Mouse (Mus musculus): ENCODE data around the gene Rpa1. TPM values are rescaled to one million over a fixed set of nuclear protein-coding genes. Genes with fewer than 3 reads are reported as not detected.

Gene Rpa1
- polyA plus RNA-seq, 1 experiment from 2014 or later, result 85.0 TPM

GRCm38 (mm10) chr11:75280066-75280410, 68.1 kb downstream of the Rpa1 start:
- H3K4me1 ChIP-seq (ENCODE audit: control insufficient read depth, insufficient read depth, low read length), result peaks cover 34% of the 10 kb centered on the region
- no peaks in the 10 kb centered on the region for H3K9me3 ChIP-seq (ENCODE audit: control insufficient read depth, low read length)
- 66% methylated on average over 5 of the region's 5 CpGs for WGBS
- DNase-seq (ENCODE audit: low spot score) (no peak), ATAC-seq (ENCODE audit: low read depth) (no peak)
- no peak overlapping the region for H3K4me2 ChIP-seq (ENCODE audit: low read depth, low read length)
- peaks cover 33% of the 10 kb centered on the region for H3K27me3 ChIP-seq (replicated peaks; ENCODE audit: control insufficient read depth, insufficient read depth, low read length)
- no peak overlapping the region for H3K9ac ChIP-seq (ENCODE audit: low read depth, low read length)
- H3K36me3 ChIP-seq (ENCODE audit: control insufficient read depth, insufficient read depth, low read length), result no peaks in the 10 kb centered on the region
- no peak overlapping the region for H3K4me3 ChIP-seq (ENCODE audit: low read depth, low read length)
- no peak overlapping the region for H3K27ac ChIP-seq (replicated peaks; ENCODE audit: low read depth, low read length)

DNA sequence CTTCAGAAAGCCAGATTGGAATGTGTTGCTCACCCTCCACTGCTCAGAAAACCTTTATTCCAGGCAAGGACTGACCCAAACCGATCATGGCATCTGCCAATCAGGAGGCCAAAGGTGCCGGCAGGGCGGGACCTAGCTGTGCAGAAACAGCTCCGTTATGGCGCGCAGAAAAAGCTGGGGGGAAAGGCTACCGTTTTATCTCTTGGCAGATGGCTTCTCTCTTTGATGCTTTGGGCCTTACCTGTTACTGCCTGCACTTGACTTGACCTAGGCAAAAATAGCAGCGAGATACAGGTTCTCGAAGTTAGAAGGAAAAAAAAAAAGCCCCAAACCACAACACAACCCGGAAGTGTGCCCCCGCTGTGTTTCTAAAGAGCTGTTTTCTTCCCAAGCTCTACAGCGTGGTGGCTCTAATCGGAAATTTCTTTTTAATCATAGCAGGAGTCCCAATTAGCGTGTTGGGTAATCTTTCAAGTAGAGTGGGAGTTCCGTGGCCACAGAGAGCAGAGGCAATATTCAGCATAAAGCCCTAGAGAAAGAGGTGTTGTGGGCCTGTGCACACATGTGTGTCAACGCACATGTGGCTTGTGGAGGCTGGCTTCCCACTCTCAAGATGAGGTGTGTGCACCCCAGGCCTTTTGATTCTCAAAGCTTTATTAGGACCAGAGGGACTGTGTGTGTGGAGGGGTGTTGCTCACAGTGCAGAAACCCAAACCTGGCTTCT, 68.6 kb downstream of the Rpa1 start:
- Histone ChIP-seq H3K9ac (ENCODE audit: low read depth, low read length) (no peak overlapping the region), H3K4me3 (ENCODE audit: low read depth, low read length) (peak overlapping the region; percentile 14), H3K4me2 (ENCODE audit: low read depth, low read length) (peak overlapping the region; percentile 48), H3K27ac (replicated peaks; ENCODE audit: low read depth, low read length) (no peak overlapping the region), H3K9me3 (ENCODE audit: control insufficient read depth, low read length) (no peaks in the 10 kb centered on the region), H3K36me3 (ENCODE audit: control insufficient read depth, insufficient read depth, low read length) (no peaks in the 10 kb centered on the region), H3K4me1 (ENCODE audit: control insufficient read depth, insufficient read depth, low read length) (peaks cover 38% of the 10 kb centered on the region), H3K27me3 (replicated peaks; ENCODE audit: control insufficient read depth, insufficient read depth, low read length) (peaks cover 33% of the 10 kb centered on the region)
- ATAC-seq (ENCODE audit: low read depth), result no peak; the same call in 1 of the 2 replicates
- 6% methylated on average over 16 of the region's 16 CpGs for WGBS
- peak; percentile 34 for DNase-seq (ENCODE audit: low spot score)

- Histone ChIP-seq H3K4me1 (ENCODE audit: control insufficient read depth, insufficient read depth, low read length) (peaks cover 38% of the 10 kb centered on the region), H3K36me3 (ENCODE audit: control insufficient read depth, insufficient read depth, low read length) (no peaks in the 10 kb centered on the region), H3K9me3 (ENCODE audit: control insufficient read depth, low read length) (no peaks in the 10 kb centered on the region), H3K4me3 (ENCODE audit: low read depth, low read length) (peak overlapping the region; percentile 14; the same call in 1 of the 2 replicates), H3K27ac (replicated peaks; ENCODE audit: low read depth, low read length) (no peak overlapping the region), H3K27me3 (replicated peaks; ENCODE audit: control insufficient read depth, insufficient read depth, low read length) (peaks cover 33% of the 10 kb centered on the region), H3K4me2 (ENCODE audit: low read depth, low read length) (peak overlapping the region; percentile 48), H3K9ac (ENCODE audit: low read depth, low read length) (no peak overlapping the region)
- ATAC-seq (ENCODE audit: low read depth) (no peak), DNase-seq (ENCODE audit: low spot score) (no peak)
- WGBS, result 11% methylated on average over 4 of the region's 4 CpGs
Measured at GRCm38 (mm10) chr11:75279013-75279341, 69.1 kb downstream of the Rpa1 start.

- ATAC-seq (ENCODE audit: low read depth) (no peak), DNase-seq (ENCODE audit: low spot score) (no peak)
- peaks cover 29% of the 10 kb centered on the region for H3K27me3 ChIP-seq (replicated peaks; ENCODE audit: control insufficient read depth, insufficient read depth, low read length)
- H3K27ac ChIP-seq (replicated peaks; ENCODE audit: low read depth, low read length), result no peak overlapping the region
- no peak overlapping the region for H3K4me2 ChIP-seq (ENCODE audit: low read depth, low read length)
- peaks cover 38% of the 10 kb centered on the region for H3K4me1 ChIP-seq (ENCODE audit: control insufficient read depth, insufficient read depth, low read length)
- no peak overlapping the region for H3K4me3 ChIP-seq (ENCODE audit: low read depth, low read length)
- WGBS, result 64% methylated on average over 7 of the region's 7 CpGs
- H3K9me3 ChIP-seq (ENCODE audit: control insufficient read depth, low read length), result no peaks in the 10 kb centered on the region
- H3K9ac ChIP-seq (ENCODE audit: low read depth, low read length), result no peak overlapping the region
- H3K36me3 ChIP-seq (ENCODE audit: control insufficient read depth, insufficient read depth, low read length), result no peaks in the 10 kb centered on the region
Measured at GRCm38 (mm10) chr11:75278115-75278514, 70.0 kb downstream of the Rpa1 start.

DNA sequence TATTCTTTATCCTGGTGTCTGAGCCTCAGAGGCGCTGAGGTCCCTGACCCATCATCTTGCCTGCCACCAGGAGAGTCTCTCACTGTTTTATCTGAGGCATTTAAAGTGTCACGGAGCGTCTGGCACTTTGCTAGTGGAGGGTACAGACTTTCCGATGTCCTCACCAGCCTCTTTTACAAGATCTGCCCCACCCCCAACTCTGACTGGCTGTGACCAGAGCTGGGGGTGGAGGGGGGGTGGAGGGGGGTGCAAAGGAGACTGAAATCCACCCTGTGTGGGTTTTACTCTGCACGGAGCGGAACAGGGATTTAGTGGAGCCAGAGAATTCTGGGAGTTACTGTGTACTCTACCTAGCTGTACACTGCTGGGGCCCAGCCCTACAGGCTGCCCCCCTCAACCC, 73.1 kb downstream of the Rpa1 start:
- no peaks in the 10 kb centered on the region for H3K36me3 ChIP-seq (ENCODE audit: control insufficient read depth, insufficient read depth, low read length)
- DNase-seq (ENCODE audit: low spot score) (no peak), ATAC-seq (ENCODE audit: low read depth) (no peak)
- no peak overlapping the region for H3K9ac ChIP-seq (ENCODE audit: low read depth, low read length)
- peaks cover 18% of the 10 kb centered on the region for H3K4me1 ChIP-seq (ENCODE audit: control insufficient read depth, insufficient read depth, low read length)
- H3K27me3 ChIP-seq (replicated peaks; ENCODE audit: control insufficient read depth, insufficient read depth, low read length), result no peaks in the 10 kb centered on the region
- H3K4me2 ChIP-seq (ENCODE audit: low read depth, low read length), result no peak overlapping the region
- H3K9me3 ChIP-seq (ENCODE audit: control insufficient read depth, low read length), result no peaks in the 10 kb centered on the region
- 17% methylated on average over 6 of the region's 6 CpGs for WGBS
- no peak overlapping the region for H3K27ac ChIP-seq (replicated peaks; ENCODE audit: low read depth, low read length)
- no peak overlapping the region for H3K4me3 ChIP-seq (ENCODE audit: low read depth, low read length)

- H3K4me1 ChIP-seq (ENCODE audit: control insufficient read depth, insufficient read depth, low read length), result peaks cover 8% of the 10 kb centered on the region
- 25% methylated on average over 8 of the region's 8 CpGs for WGBS
- ATAC-seq (ENCODE audit: low read depth), result peak; percentile 53; the same call in 1 of the 2 replicates
Measured at GRCm38 (mm10) chr11:75273466-75273865, 74.7 kb downstream of the Rpa1 start.

GRCm38 (mm10) chr11:75270985-75271434, 77.1 kb downstream of the Rpa1 start:
- no peak overlapping the region for H3K4me3 ChIP-seq (ENCODE audit: low read depth, low read length)
- no peaks in the 10 kb centered on the region for H3K27me3 ChIP-seq (replicated peaks; ENCODE audit: control insufficient read depth, insufficient read depth, low read length)
- ATAC-seq (ENCODE audit: low read depth) (no peak), DNase-seq (ENCODE audit: low spot score) (no peak)
- peaks cover 8% of the 10 kb centered on the region for H3K4me1 ChIP-seq (ENCODE audit: control insufficient read depth, insufficient read depth, low read length)
- no peak overlapping the region for H3K4me2 ChIP-seq (ENCODE audit: low read depth, low read length)
- H3K9me3 ChIP-seq (ENCODE audit: control insufficient read depth, low read length), result no peaks in the 10 kb centered on the region
- WGBS, result 60% methylated on average over 7 of the region's 7 CpGs
- no peaks in the 10 kb centered on the region for H3K36me3 ChIP-seq (ENCODE audit: control insufficient read depth, insufficient read depth, low read length)
- no peak overlapping the region for H3K9ac ChIP-seq (ENCODE audit: low read depth, low read length)
- H3K27ac ChIP-seq (replicated peaks; ENCODE audit: low read depth, low read length), result no peak overlapping the region

More at GRCm38 (mm10) chr11:75273466-75273865, 74.7 kb downstream of the Rpa1 start:
- no peak for DNase-seq (ENCODE audit: low spot score)
- Histone ChIP-seq H3K4me3 (ENCODE audit: low read depth, low read length) (no peak overlapping the region), H3K36me3 (ENCODE audit: control insufficient read depth, insufficient read depth, low read length) (no peaks in the 10 kb centered on the region), H3K27ac (replicated peaks; ENCODE audit: low read depth, low read length) (no peak overlapping the region), H3K27me3 (replicated peaks; ENCODE audit: control insufficient read depth, insufficient read depth, low read length) (no peaks in the 10 kb centered on the region), H3K4me2 (ENCODE audit: low read depth, low read length) (no peak overlapping the region), H3K9ac (ENCODE audit: low read depth, low read length) (no peak overlapping the region), H3K9me3 (ENCODE audit: control insufficient read depth, low read length) (no peaks in the 10 kb centered on the region)

- H3K27me3 ChIP-seq (replicated peaks; ENCODE audit: control insufficient read depth, insufficient read depth, low read length), result no peaks in the 10 kb centered on the region
- no peak overlapping the region for H3K4me2 ChIP-seq (ENCODE audit: low read depth, low read length)
- H3K9me3 ChIP-seq (ENCODE audit: control insufficient read depth, low read length), result no peaks in the 10 kb centered on the region
- ATAC-seq (ENCODE audit: low read depth) (no peak), DNase-seq (ENCODE audit: low spot score) (no peak)
- WGBS, result 70% methylated on average over 7 of the region's 8 CpGs
- H3K9ac ChIP-seq (ENCODE audit: low read depth, low read length), result no peak overlapping the region
- H3K36me3 ChIP-seq (ENCODE audit: control insufficient read depth, insufficient read depth, low read length), result no peaks in the 10 kb centered on the region
- peaks cover 7% of the 10 kb centered on the region for H3K4me1 ChIP-seq (ENCODE audit: control insufficient read depth, insufficient read depth, low read length)
- no peak overlapping the region; the same call in 1 of the 2 replicates for H3K27ac ChIP-seq (replicated peaks; ENCODE audit: low read depth, low read length)
- H3K4me3 ChIP-seq (ENCODE audit: low read depth, low read length), result no peak overlapping the region
Measured at GRCm38 (mm10) chr11:75270276-75270984, 77.7 kb downstream of the Rpa1 start.

Data from embryonic facial prominence, embryonic 14.5 days (tissue).